Mouse (Mus musculus) thymus, adult 2 months (tissue): Measurements from ENCODE around the gene Polr3h.

Source experiments
- CTCF ChIP-seq: fragments of 200-500 bp; IDR thresholded peaks from 2 replicates; pipeline ENCODE4 v1.5.1; 2012; ENCODE audit warnings: mild to moderate bottlenecking, control low read depth, low read length, moderate library complexity, borderline replicate concordance; ENCODE audit not compliant: control insufficient read depth, poor library complexity, insufficient read depth; ENCODE audit errors: extremely low read depth
- POLR2A ChIP-seq: fragments of 200-500 bp; IDR thresholded peaks from 2 replicates; pipeline ENCODE4 v1.6.1; 2012; ENCODE audit warnings: mild to moderate bottlenecking, low read length, control low read depth, moderate library complexity; ENCODE audit not compliant: control insufficient read depth, poor library complexity, insufficient read depth; ENCODE audit errors: extremely low read depth

- no peak for TF ChIP-seq CTCF
- TF ChIP-seq POLR2A = no peak
Measured at GRCm38 (mm10) chr15:81894002-81894401, 32.0 kb downstream of the Polr3h start.
